Mouse (Mus musculus): ENCODE results near the gene Tnnc1. TPM values are rescaled to one million over a fixed set of nuclear protein-coding genes. Genes with fewer than 3 reads are reported as not detected.
A peak's percentile ranks its signal among the peaks of the same experiment; 100 is the strongest.

Tnnc1 gene
- polyA plus RNA-seq, 1 experiment from 2014 or later: 140 TPM

GRCm38 (mm10) chr14:31237101-31237882, 29.2 kb downstream of the Tnnc1 start:
- Histone ChIP-seq H3K27ac (no peak overlapping the region), H3K4me1 (replicated peaks) (no peaks in the 10 kb centered on the region), H3K27me3 (no peaks in the 10 kb centered on the region), H3K36me3 (0 out of 2 replicates have a peak, but pooled peaks cover 4% of the 10 kb centered on the region), H3K9ac (replicated peaks) (no peak overlapping the region), H3K4me3 (replicated peaks) (no peak overlapping the region), H3K4me2 (no peak overlapping the region), H3K9me3 (no peaks in the 10 kb centered on the region)
- no peak for ATAC-seq (ENCODE audit: insufficient number of reproducible peaks, insufficient read depth, low FRiP score, low TSS enrichment, low read depth)
- WGBS: 82% methylated on average over 7 of the region's 7 CpGs

- no peaks in the 10 kb centered on the region for H3K4me1 ChIP-seq (replicated peaks)
- H3K4me3 ChIP-seq (replicated peaks): no peak overlapping the region
- H3K27me3 ChIP-seq: no peaks in the 10 kb centered on the region
- H3K36me3 ChIP-seq: 0 out of 2 replicates have a peak, but pooled peaks cover 4% of the 10 kb centered on the region
- no peak overlapping the region for H3K27ac ChIP-seq
- H3K9ac ChIP-seq (replicated peaks): no peak overlapping the region
- H3K9me3 ChIP-seq: no peaks in the 10 kb centered on the region
- 48% methylated on average over 3 of the region's 3 CpGs for WGBS
- ATAC-seq (ENCODE audit: insufficient number of reproducible peaks, insufficient read depth, low FRiP score, low TSS enrichment, low read depth): no peak
- H3K4me2 ChIP-seq: no peak overlapping the region
Measured at GRCm38 (mm10) chr14:31240528-31240927, 32.4 kb downstream of the Tnnc1 start.

GRCm38 (mm10) chr14:31244777-31245176, 36.7 kb downstream of the Tnnc1 start:
- no peak overlapping the region for H3K4me3 ChIP-seq (replicated peaks)
- WGBS: 81% methylated on average over 1 of the region's 1 CpGs
- H3K36me3 ChIP-seq: no peaks in the 10 kb centered on the region
- ATAC-seq (ENCODE audit: insufficient number of reproducible peaks, insufficient read depth, low FRiP score, low TSS enrichment, low read depth): no peak
- no peak overlapping the region for H3K4me2 ChIP-seq
- H3K9me3 ChIP-seq: no peaks in the 10 kb centered on the region
- no peaks in the 10 kb centered on the region for H3K4me1 ChIP-seq (replicated peaks)
- no peak overlapping the region for H3K27ac ChIP-seq
- H3K27me3 ChIP-seq: no peaks in the 10 kb centered on the region
- H3K9ac ChIP-seq (replicated peaks): no peak overlapping the region

GRCm38 (mm10) chr14:31245946-31246345, 37.8 kb downstream of the Tnnc1 start:
- H3K36me3 ChIP-seq: no peaks in the 10 kb centered on the region
- no peak overlapping the region for H3K4me2 ChIP-seq
- H3K9ac ChIP-seq (replicated peaks): no peak overlapping the region
- WGBS: 77% methylated on average over 1 of the region's 1 CpGs
- no peak overlapping the region for H3K4me3 ChIP-seq (replicated peaks)
- ATAC-seq (ENCODE audit: insufficient number of reproducible peaks, insufficient read depth, low FRiP score, low TSS enrichment, low read depth): no peak
- peaks cover 8% of the 10 kb centered on the region for H3K4me1 ChIP-seq (replicated peaks)
- H3K9me3 ChIP-seq: no peaks in the 10 kb centered on the region
- H3K27ac ChIP-seq: no peak overlapping the region
- no peaks in the 10 kb centered on the region for H3K27me3 ChIP-seq

- ATAC-seq (ENCODE audit: insufficient number of reproducible peaks, insufficient read depth, low FRiP score, low TSS enrichment, low read depth): no peak
- Histone ChIP-seq H3K36me3 (peaks cover 10% of the 10 kb centered on the region), H3K4me3 (replicated peaks) (no peak overlapping the region), H3K4me1 (replicated peaks) (peaks cover 16% of the 10 kb centered on the region), H3K9ac (replicated peaks) (no peak overlapping the region), H3K4me2 (no peak overlapping the region), H3K9me3 (no peaks in the 10 kb centered on the region), H3K27me3 (no peaks in the 10 kb centered on the region), H3K27ac (no peak overlapping the region)
- WGBS: 87% methylated on average over 6 of the region's 6 CpGs
Measured at GRCm38 (mm10) chr14:31248396-31248795, 40.3 kb downstream of the Tnnc1 start.

- Histone ChIP-seq H3K4me3 (replicated peaks) (peak overlapping the region; percentile 94), H3K9me3 (no peaks in the 10 kb centered on the region), H3K4me2 (peak overlapping the region; percentile 82), H3K36me3 (peaks cover 31% of the 10 kb centered on the region), H3K4me1 (replicated peaks) (peaks cover 16% of the 10 kb centered on the region), H3K27ac (peak overlapping the region; percentile 95), H3K27me3 (no peaks in the 10 kb centered on the region), H3K9ac (replicated peaks) (peak overlapping the region; percentile 77)
- ATAC-seq (ENCODE audit: insufficient number of reproducible peaks, insufficient read depth, low FRiP score, low TSS enrichment, low read depth): peak; percentile 66; the same call in 1 of the 2 replicates
- 22% methylated on average over 38 of the region's 38 CpGs for WGBS
Measured at GRCm38 (mm10) chr14:31250222-31251083, 42.3 kb downstream of the Tnnc1 start.

GRCm38 (mm10) chr14:31251084-31251604, 43.0 kb downstream of the Tnnc1 start, which contains the start of the genes Phf7 and Bap1:
Gene Phf7, minus strand, starts transcription at chr14:31251317.
Gene Bap1, plus strand, starts transcription at chr14:31251450.
- H3K4me1 ChIP-seq (replicated peaks): peaks cover 16% of the 10 kb centered on the region
- H3K27me3 ChIP-seq: no peaks in the 10 kb centered on the region
- H3K27ac ChIP-seq: peak within 1 kb of the TSS; percentile 95
- peak within 1 kb of the TSS; percentile 94 for H3K4me3 ChIP-seq (replicated peaks)
- WGBS: under 1% methylated on average over 75 of the region's 75 CpGs
- H3K9me3 ChIP-seq: no peaks in the 10 kb centered on the region
- peak; percentile 84 for ATAC-seq (ENCODE audit: insufficient number of reproducible peaks, insufficient read depth, low FRiP score, low TSS enrichment, low read depth)
- H3K4me2 ChIP-seq: peak within 1 kb of the TSS; percentile 82
- peaks cover 37% of the 10 kb centered on the region for H3K36me3 ChIP-seq
- peak within 1 kb of the TSS; percentile 93 for H3K9ac ChIP-seq (replicated peaks)

GRCm38 (mm10) chr14:31251626-31252025, 43.5 kb downstream of the Tnnc1 start:
- WGBS: 3% methylated on average over 18 of the region's 18 CpGs
- Histone ChIP-seq H3K9me3 (no peaks in the 10 kb centered on the region), H3K27me3 (no peaks in the 10 kb centered on the region), H3K4me1 (replicated peaks) (peaks cover 16% of the 10 kb centered on the region), H3K4me2 (peak overlapping the region; percentile 82), H3K4me3 (replicated peaks) (peak overlapping the region; percentile 94), H3K27ac (peak overlapping the region; percentile 73), H3K9ac (replicated peaks) (peak overlapping the region; percentile 93), H3K36me3 (peaks cover 42% of the 10 kb centered on the region)
- peak; percentile 18; the same call in 1 of the 2 replicates for ATAC-seq (ENCODE audit: insufficient number of reproducible peaks, insufficient read depth, low FRiP score, low TSS enrichment, low read depth)

- Histone ChIP-seq H3K36me3 (peaks cover 47% of the 10 kb centered on the region), H3K4me1 (replicated peaks) (peaks cover 16% of the 10 kb centered on the region)
- 88% methylated on average over 5 of the region's 5 CpGs for WGBS
Measured at GRCm38 (mm10) chr14:31252091-31252490, 44.0 kb downstream of the Tnnc1 start.

GRCm38 (mm10) chr14:31258476-31259050, 50.5 kb downstream of the Tnnc1 start:
- Histone ChIP-seq H3K36me3 (peaks cover 100% of the 10 kb centered on the region), H3K27ac (no peak overlapping the region), H3K27me3 (no peaks in the 10 kb centered on the region), H3K4me2 (no peak overlapping the region), H3K4me3 (replicated peaks) (no peak overlapping the region), H3K9me3 (no peaks in the 10 kb centered on the region), H3K4me1 (replicated peaks) (no peaks in the 10 kb centered on the region), H3K9ac (replicated peaks) (no peak overlapping the region)
- 94% methylated on average over 14 of the region's 14 CpGs for WGBS
- no peak for ATAC-seq (ENCODE audit: insufficient number of reproducible peaks, insufficient read depth, low FRiP score, low TSS enrichment, low read depth)

More at GRCm38 (mm10) chr14:31252091-31252490, 44.0 kb downstream of the Tnnc1 start:
- no peaks in the 10 kb centered on the region for H3K27me3 ChIP-seq
- no peaks in the 10 kb centered on the region for H3K9me3 ChIP-seq
- H3K4me3 ChIP-seq (replicated peaks): peak overlapping the region; percentile 94
- H3K9ac ChIP-seq (replicated peaks): peak overlapping the region; percentile 93
- H3K27ac ChIP-seq: no peak overlapping the region
- H3K4me2 ChIP-seq: peak overlapping the region; percentile 82
- no peak for ATAC-seq (ENCODE audit: insufficient number of reproducible peaks, insufficient read depth, low FRiP score, low TSS enrichment, low read depth)

Measured in limb, embryonic 12.5 days (tissue).